Mouse (Mus musculus): ENCODE measurements around the gene A3galt2. TPM values are rescaled to one million over a fixed set of nuclear protein-coding genes. Genes with fewer than 3 reads are reported as not detected.
A peak's percentile ranks its signal among the peaks of the same experiment; 100 is the strongest.

A3galt2 gene
- total RNA-seq, 2 experiments from 2014 or later: 1.1 to 1.3 TPM

GRCm38 (mm10) chr4:128748309-128748708, 6.9 kb upstream of the A3galt2 start:
- no peak for DNase-seq
- intact Hi-C loops (cut with DNase I): no loop called here

GRCm38 (mm10) chr4:128751006-128751405, 4.2 kb upstream of the A3galt2 start:
- DNase-seq: no peak
- intact Hi-C loops (cut with DNase I): no loop called here

DNA sequence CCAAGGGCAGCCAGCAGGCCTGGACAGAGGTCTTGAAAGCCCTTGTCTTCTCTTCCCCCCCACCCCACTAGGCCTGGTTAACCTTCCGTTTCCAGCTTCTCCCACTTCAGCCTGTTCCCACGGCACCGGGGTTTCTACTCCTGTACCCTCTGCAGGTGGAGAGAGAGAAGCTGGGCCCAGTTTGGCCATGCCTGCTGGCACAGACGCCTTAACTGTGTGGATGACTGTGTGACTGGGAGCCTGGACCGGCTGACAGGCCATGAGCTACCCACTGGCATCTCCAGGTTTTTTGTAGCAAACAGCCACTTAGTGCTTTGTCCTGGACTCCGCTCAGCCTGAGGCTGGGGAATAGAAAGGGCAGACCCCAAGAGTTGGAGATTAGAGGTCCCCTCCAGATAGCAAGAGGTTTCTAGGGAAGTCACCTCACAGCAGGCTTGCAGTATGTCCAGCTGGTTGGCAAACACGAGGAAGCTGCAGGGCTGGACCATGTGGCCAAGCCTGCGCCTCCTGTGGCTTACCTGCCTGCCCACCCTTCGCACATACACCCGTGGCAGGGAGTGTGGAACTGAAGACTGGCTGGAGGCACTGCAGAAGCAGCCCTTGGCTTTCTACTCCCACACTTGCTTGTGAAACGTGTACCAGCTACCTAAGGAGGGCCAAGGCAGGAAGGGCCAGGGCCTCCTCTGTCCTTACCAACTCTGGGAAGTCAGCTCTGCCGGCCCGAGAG, 3.0 kb upstream of the A3galt2 start:
- no peak for DNase-seq
- intact Hi-C loops (cut with DNase I): no loop called here

DNA sequence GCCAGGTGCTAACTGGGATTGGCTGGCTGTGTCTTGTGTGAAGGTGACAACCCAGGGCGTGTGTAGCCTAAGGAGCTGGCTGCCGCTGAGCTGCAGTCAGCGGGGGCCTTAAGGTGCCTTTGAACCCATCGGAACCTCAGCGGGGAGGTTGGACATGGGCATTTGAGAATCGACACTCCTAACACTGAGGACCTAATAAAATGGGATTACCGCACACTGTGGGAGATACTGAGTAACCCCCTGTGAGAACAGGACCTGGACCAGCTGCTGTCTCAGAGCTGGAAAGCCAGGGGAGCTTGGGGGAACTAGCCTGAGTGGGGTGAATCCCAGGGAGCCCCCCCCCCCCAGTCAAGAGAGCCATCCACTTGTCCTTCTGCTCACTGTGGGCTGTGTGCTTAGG, 1.6 kb upstream of the A3galt2 start:
- no peak for DNase-seq
- intact Hi-C loops (cut with DNase I): no loop called here

DNA sequence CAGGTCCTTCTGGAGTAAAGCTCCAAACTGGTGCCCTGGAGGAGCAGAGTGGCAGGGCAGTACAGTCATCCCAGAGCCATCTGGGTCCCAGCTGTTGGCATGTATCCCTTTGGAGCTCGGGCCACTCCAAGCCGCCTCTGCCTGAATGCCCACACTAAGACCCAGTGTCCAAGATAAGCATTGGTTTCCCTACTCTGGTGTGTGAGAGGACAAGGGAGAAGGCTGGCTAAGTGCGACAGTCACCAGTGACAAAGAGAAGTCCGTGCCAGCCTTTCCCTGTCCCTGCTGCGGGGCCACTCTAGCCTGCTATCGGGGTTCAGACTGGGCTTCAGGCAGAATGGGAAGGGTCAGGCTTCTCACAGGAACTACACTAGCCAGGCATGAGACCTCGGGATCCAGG, 736 bp downstream of the A3galt2 start:
- DNase-seq: no peak
- intact Hi-C loops (cut with DNase I): no loop called here

- no peak for DNase-seq
- intact Hi-C loops (cut with DNase I): no loop called here
Observed at GRCm38 (mm10) chr4:128759214-128759613, 4.0 kb downstream of the A3galt2 start.

DNA sequence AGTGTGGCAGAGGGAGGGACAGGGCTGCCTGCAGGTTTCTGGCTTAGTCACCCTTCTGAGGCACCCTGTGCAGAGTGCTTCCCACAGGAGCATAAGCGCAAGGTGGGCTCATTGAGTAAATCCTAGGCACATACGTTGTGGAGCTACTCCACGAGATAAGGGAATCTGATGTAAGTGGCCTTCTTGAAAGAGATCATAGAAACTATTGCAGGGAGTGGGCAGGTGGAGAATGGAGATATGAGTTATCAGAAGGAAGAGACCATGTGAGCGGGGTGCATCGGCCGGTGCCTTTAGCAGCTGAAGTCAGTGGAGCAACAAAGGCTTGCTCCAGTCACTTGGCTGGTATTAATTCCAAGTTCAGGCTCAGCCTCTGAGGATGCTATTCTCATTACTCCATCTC, 4.9 kb downstream of the A3galt2 start:
- no peak for DNase-seq
- intact Hi-C loops (cut with DNase I): no loop called here

DNA sequence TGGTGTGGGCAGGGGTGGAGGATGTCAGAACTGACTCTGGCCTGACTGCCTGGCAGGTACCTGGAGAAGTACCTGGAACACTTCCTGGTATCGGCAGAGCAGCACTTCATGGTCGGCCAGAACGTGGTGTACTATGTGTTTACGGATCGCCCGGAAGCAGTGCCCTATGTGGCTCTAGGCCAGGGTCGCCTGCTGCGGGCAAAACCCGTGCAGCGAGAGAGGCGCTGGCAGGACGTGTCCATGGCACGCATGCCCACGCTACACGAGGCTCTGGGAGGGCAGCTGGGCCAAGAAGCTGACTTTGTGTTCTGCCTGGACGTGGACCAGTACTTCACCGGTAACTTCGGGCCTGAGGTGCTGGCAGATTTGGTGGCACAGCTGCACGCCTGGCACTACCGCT, 11.8 kb downstream of the A3galt2 start:
- intact Hi-C loops (cut with DNase I): no loop called here

DNA sequence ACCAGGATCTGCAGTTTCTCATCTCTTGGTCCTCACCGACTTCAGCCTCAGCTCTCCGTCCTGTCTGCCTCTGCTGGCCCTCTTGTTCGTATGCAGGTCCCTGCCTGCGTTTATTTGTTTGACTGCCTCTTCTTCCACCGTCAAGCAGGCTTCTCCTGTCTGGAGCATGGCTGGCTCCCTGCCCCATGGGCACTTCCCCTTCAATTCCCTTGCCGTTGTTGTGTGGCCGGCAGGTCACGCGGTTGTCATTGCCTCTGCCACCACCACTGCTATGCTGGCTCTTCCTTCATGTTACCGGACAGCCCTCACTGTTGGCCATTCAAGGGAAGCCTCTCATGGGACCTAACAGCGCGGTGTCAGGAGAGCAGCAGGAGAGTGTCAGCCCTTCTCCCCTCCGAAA, 13.0 kb downstream of the A3galt2 start:
- DNase-seq: no peak
- intact Hi-C loops (cut with DNase I): no loop called here

More for the DNA sequence above, 11.8 kb downstream of the A3galt2 start:
- DNase-seq: peak; percentile 37

DNA sequence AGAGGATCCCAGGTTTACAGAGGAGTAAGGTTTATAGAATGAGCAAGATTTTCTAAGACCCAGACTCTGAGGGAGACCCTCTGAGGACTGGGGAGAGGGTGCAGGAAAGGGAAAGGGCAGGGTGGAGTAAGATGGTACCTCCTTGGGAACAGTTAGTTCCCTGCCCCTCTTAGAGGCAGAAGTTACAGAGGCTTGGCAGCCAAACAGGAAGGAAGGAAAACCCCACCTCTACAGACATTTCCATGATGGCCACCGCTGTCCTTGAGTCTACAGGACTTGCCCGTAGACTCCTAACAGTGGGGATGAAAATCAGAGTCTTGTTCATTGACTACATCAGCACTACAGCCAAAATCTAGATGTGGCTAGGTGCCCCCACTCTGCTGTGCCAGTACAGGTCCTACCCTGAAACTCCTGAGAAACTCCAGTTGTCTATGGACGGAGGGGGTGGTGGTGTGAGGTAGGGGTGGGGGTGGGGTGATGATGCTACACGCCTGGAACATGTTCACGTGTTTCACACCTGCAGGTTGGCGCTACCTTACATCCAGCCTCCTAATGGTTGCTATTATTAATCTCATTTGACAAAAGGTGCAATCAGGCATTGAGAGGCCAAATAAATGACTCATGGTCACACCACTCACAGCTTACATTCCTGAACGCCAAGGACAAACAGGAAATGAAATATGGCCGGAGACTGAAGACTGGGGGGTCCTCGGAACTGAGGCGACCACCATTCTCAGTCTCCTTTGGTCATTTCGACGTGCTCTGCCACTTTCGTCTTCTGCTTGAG, 14.6 kb downstream of the A3galt2 start:
- no peak for DNase-seq
- intact Hi-C loops (cut with DNase I): loop anchor here (5.0 kb wide), 1 partner anchor 157 kb away; the partner anchor contains the start of gene Zscan20

DNA sequence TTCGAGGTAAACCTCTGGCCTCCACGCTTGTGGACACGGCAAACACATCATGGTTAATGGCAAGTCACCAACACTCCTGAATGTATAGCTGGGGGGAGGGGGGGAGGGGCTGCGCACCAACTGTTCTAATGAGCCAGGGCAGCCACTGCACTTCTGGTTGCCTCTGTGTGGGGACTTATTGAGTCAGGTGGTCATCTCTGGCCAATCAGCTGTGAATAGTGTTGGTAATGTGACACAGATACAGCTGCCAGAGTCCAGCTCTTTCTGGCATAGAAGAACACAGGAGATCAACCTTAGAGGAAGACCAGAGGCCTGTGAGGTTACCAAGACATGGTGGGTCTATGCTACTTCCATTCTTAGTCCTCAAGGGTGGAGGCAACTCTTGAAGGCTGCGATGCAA, 15.5 kb downstream of the A3galt2 start:
- DNase-seq: no peak
- intact Hi-C loops (cut with DNase I): loop anchor here (5.0 kb wide), 1 partner anchor 158 kb away; the partner anchor contains the start of gene Zscan20

- DNase-seq: no peak
- intact Hi-C loops (cut with DNase I): loop anchor here (5.0 kb wide), 1 partner anchor 162 kb away; the partner anchor contains the start of gene Zscan20
Observed at GRCm38 (mm10) chr4:128773820-128774219, 18.7 kb downstream of the A3galt2 start.

DNA sequence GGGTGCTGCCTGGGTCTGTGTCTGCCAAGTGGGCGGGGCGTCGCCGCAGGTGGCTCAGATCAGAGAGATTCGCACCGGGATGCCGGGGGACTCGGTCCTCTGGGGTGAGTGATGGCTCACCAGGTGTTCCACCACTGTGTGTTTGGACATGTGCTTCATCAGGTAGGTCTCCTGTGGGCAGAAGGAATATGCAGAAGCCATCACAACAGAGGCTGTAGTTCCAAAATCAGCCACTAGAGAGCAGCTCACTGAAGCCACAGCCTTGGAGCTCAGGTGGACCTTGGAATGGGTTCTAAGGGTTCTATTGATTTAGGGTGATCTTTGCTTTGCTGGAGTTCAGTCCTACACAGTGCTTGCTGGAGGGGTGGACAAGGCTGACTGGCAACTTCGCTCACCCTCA, 19.3 kb downstream of the A3galt2 start:
- peak; percentile 62 for DNase-seq
- intact Hi-C loops (cut with DNase I): loop anchor here (5.0 kb wide), 1 partner anchor 162 kb away; the partner anchor contains the start of gene Zscan20

GRCm38 (mm10) chr4:128776568-128777289, 21.6 kb downstream of the A3galt2 start:
- peak; percentile 82 for DNase-seq
- intact Hi-C loops (cut with DNase I): no loop called here

DNA sequence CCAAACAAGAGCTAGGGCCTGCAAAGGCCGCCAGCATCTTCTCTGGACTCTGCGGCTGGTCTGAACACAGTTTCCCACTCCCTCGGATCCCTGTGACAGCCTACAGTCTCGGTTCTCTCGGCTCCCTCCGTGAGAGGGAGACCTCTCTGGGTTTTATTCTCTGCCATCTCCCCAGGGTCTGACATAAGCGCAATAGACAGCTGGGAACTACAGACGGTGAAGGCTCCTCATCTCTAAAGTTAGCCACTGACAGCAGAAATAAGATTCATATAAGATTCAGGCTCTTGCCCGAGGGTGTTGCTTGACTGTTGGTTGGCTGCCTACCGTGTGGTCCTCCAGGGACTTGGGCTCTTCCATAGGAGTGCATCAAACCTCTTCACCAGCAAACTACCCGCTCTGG, 22.4 kb downstream of the A3galt2 start:
- intact Hi-C loops (cut with DNase I): no loop called here
- no peak for DNase-seq

GRCm38 (mm10) chr4:128782037-128782436, 26.9 kb downstream of the A3galt2 start:
- intact Hi-C loops (cut with DNase I): no loop called here
- DNase-seq: no peak

- intact Hi-C loops (cut with DNase I): no loop called here
- no peak for DNase-seq
Observed at GRCm38 (mm10) chr4:128782645-128783044, 27.5 kb downstream of the A3galt2 start.

GRCm38 (mm10) chr4:128784950-128785631, 29.9 kb downstream of the A3galt2 start:
- DNase-seq: no peak

DNA sequence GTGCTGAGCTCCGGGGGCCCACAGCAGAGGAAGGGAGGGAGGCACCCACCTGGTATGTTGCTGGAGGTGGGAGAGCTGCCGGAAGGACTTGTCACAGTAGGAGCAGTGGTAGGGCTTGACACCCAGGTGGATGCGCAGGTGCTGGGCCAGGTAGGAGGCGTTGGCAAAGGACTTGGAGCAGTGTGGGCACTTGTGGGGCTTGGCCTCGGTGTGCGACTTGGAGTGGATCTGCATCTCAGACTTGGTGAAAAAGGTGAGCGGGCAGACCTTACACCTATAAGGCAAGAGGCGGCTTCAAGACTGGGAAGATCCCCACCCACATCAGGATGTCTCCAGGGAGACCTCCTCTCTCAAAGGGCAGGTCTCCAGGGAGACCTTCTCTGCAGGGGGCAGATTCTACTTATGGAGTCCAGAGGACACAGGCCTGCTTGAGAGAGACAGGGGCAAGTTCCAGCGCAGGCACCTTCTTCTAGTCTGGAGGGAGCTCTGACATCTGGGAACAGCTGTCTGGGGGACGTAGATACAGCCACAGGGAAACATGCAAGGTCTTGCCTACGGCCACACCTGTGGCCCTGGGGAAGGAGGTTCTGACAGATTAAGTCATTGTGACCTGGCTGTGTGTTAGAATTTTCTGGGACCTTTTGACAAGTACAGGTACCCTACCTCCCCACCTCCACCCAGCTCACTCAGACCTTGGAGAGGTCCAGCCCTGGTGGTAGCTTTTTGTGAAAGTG, 30.9 kb downstream of the A3galt2 start:
- no peak for DNase-seq
- intact Hi-C loops (cut with DNase I): no loop called here

More at GRCm38 (mm10) chr4:128784950-128785631, 29.9 kb downstream of the A3galt2 start:
- intact Hi-C loops (cut with DNase I): no loop called here

All from left cerebral cortex, postnatal 4 days (tissue).